Mouse (Mus musculus): ENCODE data around the gene Tmem169.

Tmem169 gene

GRCm38 (mm10) chr1:72326162-72326821, 42.1 kb downstream of the Tmem169 start:
- DNase-seq (ENCODE audit: low spot score) = no peak

GRCm38 (mm10) chr1:72334807-72335206, 50.6 kb downstream of the Tmem169 start:
- no peak for DNase-seq (ENCODE audit: low spot score)

GRCm38 (mm10) chr1:72336780-72337179, 52.6 kb downstream of the Tmem169 start:
- DNase-seq (ENCODE audit: low spot score) = no peak

- no peak for DNase-seq (ENCODE audit: low spot score)
Observed at GRCm38 (mm10) chr1:72338341-72338740, 54.2 kb downstream of the Tmem169 start.

- DNase-seq (ENCODE audit: low spot score) = no peak
Observed at GRCm38 (mm10) chr1:72347873-72348272, 63.7 kb downstream of the Tmem169 start.
